In the genomic region with DNA sequence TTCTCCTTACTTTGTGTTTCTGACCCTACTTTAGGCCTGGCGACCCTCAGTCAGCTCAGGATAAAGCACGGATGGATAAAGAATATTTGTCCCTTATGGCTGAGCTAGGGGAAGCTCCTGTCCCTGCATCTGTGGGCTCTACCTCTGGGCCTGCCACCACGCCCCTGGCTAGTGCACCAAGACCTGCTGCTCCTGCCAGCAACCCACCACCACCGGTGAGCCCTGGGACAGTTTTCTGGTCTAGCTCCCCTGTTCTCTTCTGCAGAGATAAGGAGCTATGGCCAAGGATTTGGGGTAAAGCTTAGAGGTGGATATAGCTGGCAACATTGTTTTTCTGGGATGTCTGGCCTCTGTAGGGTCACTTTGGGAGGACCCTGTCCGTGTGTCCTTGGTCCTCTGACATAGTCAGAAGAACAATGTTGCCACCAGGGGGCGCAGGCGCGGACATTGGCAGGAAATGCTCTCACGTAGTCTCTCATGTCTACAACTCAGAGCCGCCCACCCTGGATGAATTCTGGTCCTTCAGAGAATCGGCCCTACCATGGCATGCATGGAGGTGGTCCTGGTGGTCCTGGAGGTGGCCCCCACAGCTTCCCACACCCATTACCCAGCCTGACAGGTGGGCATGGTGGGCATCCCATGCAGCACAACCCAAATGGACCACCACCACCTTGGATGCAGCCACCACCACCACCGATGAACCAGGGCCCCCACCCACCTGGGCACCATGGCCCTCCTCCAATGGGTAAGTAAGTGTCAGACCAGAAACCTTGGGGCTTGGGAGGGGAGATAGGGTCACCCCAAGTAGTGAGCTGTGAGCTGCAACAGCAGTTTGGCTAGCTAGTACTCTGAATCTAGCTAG, we compare ENCODE assay signal across 8 mouse cellular contexts. TPM values are rescaled to one million over a fixed set of nuclear protein-coding genes. Genes with fewer than 3 reads are reported as not detected.
DNase-seq lines count a peak whose midpoint lies in the region; ATAC-seq and TF ChIP-seq lines count a peak whose summit lies in the region.

No protein-coding gene starts in this region.

- 0 out of 2 replicates have a peak overlapping the region, but pooled peaks have one; percentile 25 for H3K27ac ChIP-seq in CH12.LX (ENCODE audit: insufficient read depth, low read depth)
- H3K27ac ChIP-seq in forebrain, embryonic 11.5 days (ENCODE audit: low read depth, low read length) = no peak overlapping the region
- no peak overlapping the region for H3K27ac ChIP-seq in layer of hippocampus, adult 2 months
- no peak overlapping the region for H3K27ac ChIP-seq in lung, embryonic 15.5 days

- dilution Hi-C loops in CH12.LX (cut with MboI; ENCODE audit: extremely low pct_ligation_motif_present, extremely low pct_unique_long_range_greater_than_20kb, low sequenced_read_pairs) = no loop called here

- H3K27me3 ChIP-seq in CH12.LX (replicated peaks) = no peaks in the 10 kb centered on the region
- H3K27me3 ChIP-seq in forebrain, embryonic 11.5 days (ENCODE audit: control insufficient read depth, insufficient read depth, low read length) = no peaks in the 10 kb centered on the region
- no peaks in the 10 kb centered on the region for H3K27me3 ChIP-seq in lung, embryonic 15.5 days

- WGBS in forebrain, embryonic 11.5 days = 68% methylated on average over 12 of the region's 12 CpGs
- 62% methylated on average over 12 of the region's 12 CpGs for WGBS in lung, embryonic 15.5 days

- peaks cover 4 to 70% of the 10 kb centered on the region in 2 experiments; a peak in 3 of 4 replicates for H3K4me1 ChIP-seq in CH12.LX (ENCODE audit: control insufficient read depth in 1 of 2, insufficient read depth in 2 of 2)
- H3K4me1 ChIP-seq in forebrain, embryonic 11.5 days (replicated peaks; ENCODE audit: control insufficient read depth, insufficient read depth, low read length) = no peaks in the 10 kb centered on the region
- H3K4me1 ChIP-seq in lung, embryonic 15.5 days = 0 out of 2 replicates have a peak, but pooled peaks cover 3% of the 10 kb centered on the region

- TF ChIP-seq RAD21 in CH12.LX (IDR thresholded peaks at IDR 0.05; ENCODE audit: low read depth, low read length) = no peak

- peak; percentile 59 to 63; a peak in 3 of 4 replicates for TF ChIP-seq CTCF in CH12.LX (conservative IDR thresholded peaks at IDR 0.05 in 1 of 2, IDR thresholded peaks at IDR 0.05 in 1 of 2; ENCODE audit: low read depth in 2 of 2, low read length in 2 of 2)
- TF ChIP-seq CTCF in layer of hippocampus, adult 2 months (conservative IDR thresholded peaks at IDR 0.05) = peak; percentile 89

- peak; percentile 70 for DNase-seq in CH12.LX (ENCODE audit: extremely low read depth)
- peak; percentile 85 for DNase-seq in brain, adult 2 months (ENCODE audit: low read depth, low spot score)
- DNase-seq in forebrain, embryonic 11.5 days (ENCODE audit: low spot score) = peak; percentile 87
- DNase-seq in heart, postnatal 14 days = peak; percentile 88 to 94
- peak; percentile 61 to 85 for DNase-seq in layer of hippocampus, adult 2 months (ENCODE audit: low spot score in 2 of 2)
- DNase-seq in retina, adult 2 months (ENCODE audit: low read depth, low spot score) = peak; percentile 53
- peak; percentile 82 to 84 for DNase-seq in thymus, postnatal 36 days

- H3K4me3 ChIP-seq in CH12.LX (replicated peaks in 1 of 3; ENCODE audit: low read depth in 2 of 3, low read length in 2 of 3, poor library complexity in 1 of 3) = no peak overlapping the region
- H3K4me3 ChIP-seq in forebrain, embryonic 11.5 days (ENCODE audit: low read depth, low read length) = no peak overlapping the region
- no peak overlapping the region for H3K4me3 ChIP-seq in layer of hippocampus, adult 2 months
- H3K4me3 ChIP-seq in lung, embryonic 15.5 days = no peak overlapping the region

- H3K9me3 ChIP-seq in CH12.LX (replicated peaks; ENCODE audit: low read length) = no peaks in the 10 kb centered on the region
- no peaks in the 10 kb centered on the region for H3K9me3 ChIP-seq in forebrain, embryonic 11.5 days (ENCODE audit: control insufficient read depth, low read length)
- H3K9me3 ChIP-seq in lung, embryonic 15.5 days = no peaks in the 10 kb centered on the region

- H3K9ac ChIP-seq in CH12.LX (ENCODE audit: insufficient read depth, low read depth) = no peak overlapping the region
- no peak overlapping the region for H3K9ac ChIP-seq in forebrain, embryonic 11.5 days (ENCODE audit: low read length)
- H3K9ac ChIP-seq in lung, embryonic 15.5 days = no peak overlapping the region

- no peak for TF ChIP-seq EP300 in CH12.LX (IDR thresholded peaks at IDR 0.05; ENCODE audit: low read length)

- no peak for TF ChIP-seq POLR2A in CH12.LX (IDR thresholded peaks at IDR 0.05; ENCODE audit: low read depth, low read length)

- peaks cover 26% of the 10 kb centered on the region for H3K79me2 ChIP-seq in CH12.LX (replicated peaks; ENCODE audit: control insufficient read depth, extremely low read depth, insufficient read depth, poor library complexity, severe bottlenecking)

- no peak overlapping the region for H3K4me2 ChIP-seq in CH12.LX (ENCODE audit: insufficient read depth, low read depth, poor library complexity, severe bottlenecking)
- H3K4me2 ChIP-seq in forebrain, embryonic 11.5 days (ENCODE audit: low read depth, low read length, severe bottlenecking) = no peak overlapping the region
- H3K4me2 ChIP-seq in lung, embryonic 15.5 days = no peak overlapping the region

- in situ Hi-C loops in CH12.LX (cut with MboI; ENCODE audit: low pct_ligation_motif_present, low pct_unique_long_range_greater_than_20kb, low sequenced_read_pairs) = no loop called here

- peaks cover 90 to 98% of the 10 kb centered on the region in 2 experiments for H3K36me3 ChIP-seq in CH12.LX (replicated peaks in 1 of 2; ENCODE audit: control insufficient read depth in 1 of 2, insufficient read depth in 1 of 2, low read length in 1 of 2)
- H3K36me3 ChIP-seq in forebrain, embryonic 11.5 days (ENCODE audit: control insufficient read depth, insufficient read depth, low read length) = peaks cover 69% of the 10 kb centered on the region
- H3K36me3 ChIP-seq in lung, embryonic 15.5 days = peaks cover 95% of the 10 kb centered on the region

- intact Hi-C loops in heart, postnatal 14 days (cut with DNase I) = no loop called here

- no peak for ATAC-seq in forebrain, embryonic 11.5 days (replicated peaks; ENCODE audit: low FRiP score)
- peak; percentile 44 for ATAC-seq in lung, embryonic 15.5 days (ENCODE audit: borderline replicate concordance, extremely low read depth, low FRiP score, low TSS enrichment)

TF ChIP-seq in CH12.LX, 34 proteins besides CTCF, POLR2A, EP300 and RAD21 (continues in another document):
- TF ChIP-seq IRF4 (IDR thresholded peaks at IDR 0.05; ENCODE audit: low read depth, low read length) (no peak), NELFE (IDR thresholded peaks at IDR 0.05; ENCODE audit: low read depth, low read length) (no peak), ZC3H11A (IDR thresholded peaks at IDR 0.05; ENCODE audit: low read depth, low read length) (no peak), POLR2AphosphoS2 (IDR thresholded peaks at IDR 0.05; ENCODE audit: low read depth, low read length) (no peak), MAX (IDR thresholded peaks at IDR 0.05; ENCODE audit: low read length) (no peak), USF2 (conservative IDR thresholded peaks at IDR 0.05; ENCODE audit: low read depth, low read length) (no peak), TCF12 (IDR thresholded peaks at IDR 0.05; ENCODE audit: low read depth, low read length) (no peak), SIN3A (IDR thresholded peaks at IDR 0.05; ENCODE audit: low read length) (no peak), CHD1 (IDR thresholded peaks at IDR 0.05; ENCODE audit: low read depth, low read length) (no peak)

RNA-seq across cellular contexts. Expression of a gene that starts 10.3 kb away (rescaled TPM):
- total RNA-seq in CH12.LX (2012; rRNA removed) (70.4 and 83.2 TPM in 2 replicates), CH12.LX (2014; rRNA removed) (54.5 and 64.7 TPM in 2 replicates)
- 229 and 251 TPM in 2 replicates for polyA plus RNA-seq in CH12.LX (2012; ENCODE audit: insufficient read length, low read depth)
- 275 and 283 TPM in 2 replicates for polyA plus RNA-seq in forebrain, embryonic 11.5 days (2014; fragmentation: Nextera tagmentation; extraction: Ambion mirVana)
- total RNA-seq in heart, postnatal 14 days (2021) = 100 to 1,000 TPM; 102 to 105 TPM
- total RNA-seq in layer of hippocampus, adult 2 months (2021) = 100 to 1,000 TPM; 208 to 222 TPM
- 133 and 136 TPM in 2 replicates for polyA plus RNA-seq in lung, embryonic 15.5 days (2015; fragmentation: Nextera tagmentation; extraction: Ambion mirVana)

RNA-seq across cellular contexts. Expression of a gene that starts 10.4 kb away (rescaled TPM):
- total RNA-seq in CH12.LX (2012; rRNA removed) (0.47 and 0.63 TPM in 2 replicates), CH12.LX (2014; rRNA removed) (0.32 and 0.92 TPM in 2 replicates)
- 1.2 and 2.0 TPM in 2 replicates for polyA plus RNA-seq in CH12.LX (2012; ENCODE audit: insufficient read length, low read depth)
- 1.2 TPM in 2 replicates for polyA plus RNA-seq in forebrain, embryonic 11.5 days (2014; fragmentation: Nextera tagmentation; extraction: Ambion mirVana)
- 100 to 1,000 TPM; 824 to 866 TPM for total RNA-seq in heart, postnatal 14 days (2021)
- 10 to 100 TPM; 13.0 to 18.8 TPM for total RNA-seq in layer of hippocampus, adult 2 months (2021)
- 17.7 and 22.3 TPM in 2 replicates for polyA plus RNA-seq in lung, embryonic 15.5 days (2015; fragmentation: Nextera tagmentation; extraction: Ambion mirVana)

RNA-seq across cellular contexts. Expression of a gene that starts 25.4 kb away (rescaled TPM):
- 16.9 and 22.0 TPM in 2 replicates for total RNA-seq in CH12.LX (2012; rRNA removed)
- 7.4 and 9.3 TPM in 2 replicates for total RNA-seq in CH12.LX (2014; rRNA removed)
- 26.0 and 37.9 TPM in 2 replicates for polyA plus RNA-seq in CH12.LX (2012; ENCODE audit: insufficient read length, low read depth)
- 9.5 and 12.9 TPM in 2 replicates for polyA plus RNA-seq in forebrain, embryonic 11.5 days (2014; fragmentation: Nextera tagmentation; extraction: Ambion mirVana)
- total RNA-seq in heart, postnatal 14 days (2021) = 10 to 100 TPM; 66.6 to 70.7 TPM
- total RNA-seq in layer of hippocampus, adult 2 months (2021) = 10 to 100 TPM; 31.3 to 36.7 TPM
- polyA plus RNA-seq in lung, embryonic 15.5 days (2015; fragmentation: Nextera tagmentation; extraction: Ambion mirVana) = 62.6 and 72.1 TPM in 2 replicates

RNA-seq across cellular contexts. Expression of a gene that starts 32.8 kb away (rescaled TPM):
- 77.6 and 95.2 TPM in 2 replicates for total RNA-seq in CH12.LX (2012; rRNA removed)
- 55.5 and 56.7 TPM in 2 replicates for total RNA-seq in CH12.LX (2014; rRNA removed)
- polyA plus RNA-seq in CH12.LX (2012; ENCODE audit: insufficient read length, low read depth) = 119 and 127 TPM in 2 replicates
- 11.8 and 13.7 TPM in 2 replicates for polyA plus RNA-seq in forebrain, embryonic 11.5 days (2014; fragmentation: Nextera tagmentation; extraction: Ambion mirVana)
- 10 to 100 TPM; 56.3 TPM for total RNA-seq in heart, postnatal 14 days (2021)
- total RNA-seq in layer of hippocampus, adult 2 months (2021) = 100 to 1,000 TPM in 1 of 2 experiments, 10 to 100 TPM in 1; 81.9 to 105 TPM
- polyA plus RNA-seq in lung, embryonic 15.5 days (2015; fragmentation: Nextera tagmentation; extraction: Ambion mirVana) = 19.2 and 22.9 TPM in 2 replicates

RNA-seq across cellular contexts. Expression of a gene that starts 39.0 kb away (rescaled TPM):
- total RNA-seq in CH12.LX (2012; rRNA removed) (42.9 and 43.0 TPM in 2 replicates), CH12.LX (2014; rRNA removed) (23.5 and 24.9 TPM in 2 replicates)
- polyA plus RNA-seq in CH12.LX (2012; ENCODE audit: insufficient read length, low read depth) = 50.7 and 67.8 TPM in 2 replicates
- 83.5 and 97.8 TPM in 2 replicates for polyA plus RNA-seq in forebrain, embryonic 11.5 days (2014; fragmentation: Nextera tagmentation; extraction: Ambion mirVana)
- 10 to 100 TPM; 18.2 to 18.5 TPM for total RNA-seq in heart, postnatal 14 days (2021)
- 10 to 100 TPM; 63.3 to 72.1 TPM for total RNA-seq in layer of hippocampus, adult 2 months (2021)
- 82.6 and 85.7 TPM in 2 replicates for polyA plus RNA-seq in lung, embryonic 15.5 days (2015; fragmentation: Nextera tagmentation; extraction: Ambion mirVana)

Comparison
In these comparisons a context has a peak if more than half of its experiments do, and no peak if none do; other contexts are left out.
1. RNA of a gene that starts 10.4 kb away (total RNA-seq): 824 to 866 TPM in heart, postnatal 14 days; 13.0 to 18.8 TPM in layer of hippocampus, adult 2 months and 0.32 to 0.92 TPM in CH12.LX; every median in the first group is over 10 times any median in the second.
2. Peak in every context shown above with its lines, with median percentiles within 50 percentile points of each other: DNase-seq.